Mouse (Mus musculus): ENCODE measurements around the gene Arpc5l.
A peak's percentile ranks its signal among the peaks of the same experiment; 100 is the strongest.
"Not testable (repeated sequence)": the region's sequence is repeated elsewhere in the genome, so short reads cannot be mapped to it uniquely, and the experiment has no call there.

Gene Arpc5l

DNA sequence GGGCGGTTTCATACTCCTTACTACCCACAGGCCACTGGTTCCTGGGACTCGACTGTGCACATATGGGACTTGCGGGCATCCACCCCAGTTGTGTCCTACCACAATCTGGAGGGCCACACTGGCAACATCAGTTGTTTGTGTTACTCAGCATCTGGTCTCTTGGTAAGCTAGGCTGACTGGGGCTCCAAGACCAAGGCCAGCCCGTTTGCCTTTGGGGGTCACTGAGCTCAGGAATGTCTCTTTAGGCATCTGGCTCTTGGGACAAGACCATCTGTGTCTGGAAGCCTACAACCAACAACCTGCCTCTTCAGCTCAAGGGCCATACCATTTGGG lies 4.6 kb upstream of the Arpc5l start:
- DNase-seq: no peak

DNA sequence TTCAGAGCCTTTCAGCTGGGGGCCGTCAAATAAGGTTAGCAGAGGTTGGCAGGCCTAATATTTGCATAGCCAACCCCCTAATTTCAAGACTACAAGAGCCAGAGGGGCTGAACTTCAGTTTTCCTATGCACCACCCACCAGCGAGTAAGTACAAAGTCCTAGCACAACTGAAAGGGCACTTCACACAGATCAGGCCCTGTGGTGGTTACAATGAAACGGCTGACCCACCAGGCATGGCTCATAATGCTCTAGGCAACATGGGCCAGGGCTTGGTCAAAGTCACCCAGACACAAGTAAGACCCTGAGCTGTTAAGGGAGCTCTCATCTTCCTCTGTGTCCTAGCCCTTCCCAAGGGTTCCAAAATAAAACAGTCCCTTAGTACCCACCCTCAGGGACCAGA lies 3.3 kb upstream of the Arpc5l start:
- no peak for DNase-seq

DNA sequence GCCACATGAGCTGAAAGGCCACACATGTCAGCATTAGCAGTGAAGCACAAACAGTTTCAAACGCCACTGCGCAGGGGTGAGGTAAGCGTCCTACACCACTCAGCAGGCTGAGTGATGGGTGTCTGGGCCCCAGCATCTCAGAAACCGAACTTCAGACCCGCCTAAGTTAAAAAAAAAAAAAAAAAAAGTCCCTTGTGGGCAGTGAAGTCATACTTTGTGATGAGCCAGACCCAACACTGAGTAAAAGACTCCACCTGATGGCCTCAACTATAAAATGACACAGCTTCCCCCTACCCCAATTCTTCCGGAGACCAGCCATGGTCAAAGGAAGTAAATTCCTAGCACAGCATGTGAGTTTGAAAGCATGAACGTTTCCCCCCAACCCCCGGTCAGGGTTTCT lies 2.0 kb upstream of the Arpc5l start:
- DNase-seq: no peak

DNA sequence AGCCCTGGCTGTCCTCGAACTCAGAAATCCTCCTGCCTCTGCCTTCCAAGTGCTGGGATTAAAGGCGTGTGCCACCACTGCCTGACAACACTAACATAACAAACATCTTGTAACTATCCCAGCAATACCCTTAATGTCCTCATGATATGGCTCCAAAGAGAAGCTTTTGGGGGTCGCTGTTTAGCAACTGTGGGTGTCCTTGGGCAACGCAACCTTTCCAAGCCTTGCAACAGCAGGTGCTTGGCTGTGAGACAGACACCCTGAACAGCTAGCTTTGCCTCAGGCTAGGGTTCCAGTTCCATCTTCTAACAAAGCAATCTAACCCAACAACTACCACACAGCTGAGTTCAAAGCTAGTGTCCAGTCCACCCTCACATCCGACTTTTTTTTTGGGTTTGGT lies 1.6 kb upstream of the Arpc5l start:
- no peak for DNase-seq

DNA sequence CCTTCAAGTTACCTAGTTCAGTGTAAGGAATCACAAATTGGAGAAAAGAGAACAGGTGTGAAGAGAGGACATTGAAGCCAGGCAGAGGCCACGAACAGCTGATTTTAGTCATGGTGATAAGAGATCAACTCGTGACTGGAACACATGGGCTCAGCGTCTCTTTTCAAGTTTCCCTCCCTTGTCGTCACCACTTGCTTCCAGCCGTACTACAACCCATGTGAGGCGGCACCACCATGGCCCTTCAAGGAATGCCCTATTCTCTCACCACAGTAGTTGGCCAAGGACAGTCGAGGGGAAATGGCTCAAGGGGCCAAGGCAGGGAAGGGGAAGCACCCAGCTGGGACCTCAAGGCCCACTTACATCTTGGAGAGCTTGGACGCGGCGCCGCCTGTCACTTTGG lies 776 bp upstream of the Arpc5l start:
- no peak for DNase-seq

DNA sequence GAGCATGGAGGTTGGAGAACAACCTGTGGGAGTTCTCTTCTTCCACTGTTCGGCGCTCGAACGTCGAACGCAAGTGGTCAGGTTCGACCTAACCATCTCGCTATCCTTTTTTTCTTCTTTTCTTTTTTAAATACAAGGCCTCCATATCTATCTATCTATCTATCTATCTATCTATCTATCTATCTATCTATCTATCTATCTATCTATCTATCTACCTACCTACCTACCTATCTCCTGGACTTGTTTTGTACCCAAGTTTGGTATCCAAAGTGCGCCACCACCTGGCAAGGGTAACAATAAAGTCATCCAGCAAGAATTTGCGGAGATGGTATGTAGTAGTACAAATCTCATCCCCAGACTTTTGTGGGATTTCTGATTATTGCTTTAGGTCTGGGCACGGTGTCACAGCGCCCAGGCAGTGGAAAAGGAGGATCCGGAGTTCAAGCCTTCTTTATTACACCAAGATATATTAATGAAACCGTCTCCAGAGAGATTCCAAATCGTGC lies 479 bp downstream of the Arpc5l start, which contains the start of gene Rpl35:
TSS of gene Rpl35 (minus strand) at position 51 of the 506 bp plus-strand sequence.
- no peak for DNase-seq

DNA sequence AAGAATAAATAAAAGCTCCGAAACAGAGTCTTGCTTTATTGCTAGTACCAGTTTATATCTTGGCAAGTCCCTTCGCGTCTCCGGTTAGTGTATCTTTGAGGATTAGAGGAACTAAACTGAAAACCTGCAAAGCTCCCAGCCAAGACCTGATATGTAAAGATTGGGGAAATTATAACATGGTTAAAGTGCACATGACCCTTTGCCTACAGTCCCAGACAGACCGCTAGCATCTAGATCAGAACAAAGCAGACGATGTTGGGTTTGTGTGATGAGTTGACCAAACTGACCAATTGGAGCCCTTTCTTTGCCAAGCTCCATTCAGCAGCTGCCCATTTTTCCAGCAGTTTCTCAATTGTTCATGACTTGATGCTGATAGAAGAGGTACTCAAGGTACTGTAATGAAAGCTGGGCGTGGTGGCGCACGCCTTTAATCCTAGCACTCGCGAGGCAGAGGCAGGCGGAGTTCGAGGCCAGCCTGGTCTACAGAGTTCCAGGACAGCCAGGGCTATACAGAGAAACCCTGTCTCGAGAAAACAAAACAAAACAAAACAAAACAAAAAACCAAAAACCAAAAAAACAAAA lies 1.1 kb downstream of the Arpc5l start:
- no peak for DNase-seq

DNA sequence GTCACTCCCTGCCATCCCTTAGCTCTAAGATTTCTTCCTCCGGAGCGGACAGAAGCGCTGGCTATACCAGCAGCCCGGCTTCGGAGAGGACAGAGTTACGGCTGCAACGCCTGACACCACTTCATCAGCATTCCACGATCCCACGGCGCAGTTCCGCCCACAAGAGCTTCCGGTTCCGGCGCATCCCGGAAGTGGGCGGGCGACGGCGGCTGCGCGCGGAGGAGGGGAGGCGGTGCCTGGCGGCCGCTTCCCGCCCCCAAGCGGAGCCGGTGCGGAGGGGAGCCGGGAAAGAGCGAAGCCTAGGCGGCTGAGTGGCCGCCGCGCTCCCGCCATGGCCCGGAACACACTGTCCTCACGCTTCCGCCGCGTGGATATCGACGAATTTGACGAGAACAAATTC lies 2.7 kb downstream of the Arpc5l start:
- DNase-seq: peak; percentile 92

DNA sequence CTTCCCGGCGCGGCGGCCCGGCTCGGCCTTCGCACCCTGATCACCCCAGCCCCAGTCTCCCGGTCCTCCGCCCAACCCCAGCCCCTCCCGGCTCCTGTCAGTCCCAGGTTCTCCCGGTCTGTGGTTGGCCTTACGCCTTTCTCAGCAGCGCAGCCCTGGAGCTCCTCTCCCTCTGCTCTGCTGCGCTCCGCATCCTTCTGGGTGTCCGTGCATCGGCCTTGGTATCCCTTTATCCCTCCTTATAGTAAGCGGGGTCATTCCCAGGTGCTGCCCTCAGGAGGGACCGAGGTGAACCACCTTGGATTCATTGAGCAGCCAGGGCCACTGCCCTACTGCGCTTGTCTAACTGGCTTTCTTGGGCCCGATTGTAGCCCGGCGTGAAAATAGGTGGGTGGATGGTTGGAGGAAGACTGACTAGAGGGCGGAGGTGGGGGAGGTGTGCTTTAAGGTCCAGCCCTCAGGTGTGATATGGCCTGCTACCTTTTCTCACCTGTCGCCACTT lies 3.3 kb downstream of the Arpc5l start:
- no peak for DNase-seq

DNA sequence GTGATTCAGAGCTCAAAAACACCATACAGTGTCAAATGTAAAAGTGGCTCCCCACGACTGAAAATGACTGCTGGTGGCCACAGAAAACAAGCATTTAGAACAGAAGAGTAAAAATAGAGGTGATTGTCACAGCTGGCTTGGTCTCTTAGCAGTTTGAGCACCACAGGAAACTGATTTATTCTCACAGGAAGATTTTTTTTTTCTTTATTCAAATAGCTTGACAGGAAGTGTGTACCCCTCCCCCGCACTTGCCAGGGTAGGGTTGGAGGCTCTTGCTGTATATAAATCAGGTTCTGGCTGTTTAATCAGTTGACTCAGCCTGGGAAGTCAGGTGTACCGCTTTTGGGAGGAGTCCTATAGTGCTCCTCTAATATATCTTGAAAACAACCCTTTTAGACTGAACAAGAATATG lies 3.8 kb downstream of the Arpc5l start:
- DNase-seq: peak; percentile 50

DNA sequence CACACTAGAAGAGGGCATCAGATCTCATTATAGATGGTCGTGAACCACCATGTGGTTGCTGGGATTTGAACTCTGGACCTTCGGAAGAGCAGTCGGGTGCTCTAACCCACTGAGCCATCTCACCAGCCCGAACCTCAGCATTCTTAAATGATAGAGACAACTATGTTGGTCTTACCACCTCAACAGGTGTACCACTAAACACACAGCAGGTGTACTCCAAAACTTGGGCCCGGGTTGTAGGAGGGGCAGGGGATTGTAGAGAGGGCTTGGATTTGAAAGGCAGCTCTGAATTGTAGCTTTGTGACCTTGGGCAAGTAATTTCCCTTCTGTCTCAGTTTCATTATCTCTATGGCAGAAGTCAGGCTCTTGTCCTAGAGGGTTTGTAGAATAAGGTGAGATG lies 5.0 kb downstream of the Arpc5l start:
- not testable (repeated sequence) for DNase-seq

DNA sequence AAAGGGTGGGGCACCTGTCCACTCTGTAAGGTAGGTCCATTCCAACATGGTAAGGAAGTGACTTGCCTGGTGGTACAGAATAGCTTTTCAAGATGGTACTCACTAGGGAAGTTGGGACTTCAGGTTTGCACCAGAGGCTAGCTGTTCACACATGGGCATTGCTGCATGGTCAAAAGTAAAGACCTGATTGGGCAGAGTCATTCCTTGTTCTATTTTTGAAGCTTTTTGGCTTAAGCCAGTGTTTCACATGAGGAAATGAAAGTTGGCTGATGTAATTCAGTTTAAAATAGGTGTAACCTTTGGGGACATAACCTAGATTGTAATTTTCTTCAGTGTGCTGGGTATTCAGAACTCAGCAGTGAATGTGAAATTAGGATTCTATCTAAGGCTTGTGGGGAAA lies 6.1 kb downstream of the Arpc5l start:
- DNase-seq: no peak

DNA sequence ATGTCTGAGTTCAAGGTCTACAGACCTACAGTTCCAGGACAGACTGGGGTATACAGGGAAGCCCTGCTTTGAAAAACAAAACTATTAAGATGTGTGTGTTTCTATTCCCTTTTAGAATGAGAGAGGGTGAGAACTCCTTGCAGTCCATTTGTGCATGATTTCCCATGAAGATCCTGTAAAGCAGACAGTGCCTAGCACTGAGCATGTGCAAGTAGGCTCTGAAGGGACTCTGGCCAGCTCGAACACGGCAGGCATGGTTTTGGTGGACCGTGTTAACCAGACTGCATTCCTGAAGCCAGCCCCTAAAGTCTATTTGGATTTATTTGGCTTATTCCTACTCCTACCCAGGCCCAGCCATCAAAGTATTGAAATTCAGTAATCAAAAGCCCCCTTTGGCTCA lies 6.8 kb downstream of the Arpc5l start:
- DNase-seq: no peak

DNA sequence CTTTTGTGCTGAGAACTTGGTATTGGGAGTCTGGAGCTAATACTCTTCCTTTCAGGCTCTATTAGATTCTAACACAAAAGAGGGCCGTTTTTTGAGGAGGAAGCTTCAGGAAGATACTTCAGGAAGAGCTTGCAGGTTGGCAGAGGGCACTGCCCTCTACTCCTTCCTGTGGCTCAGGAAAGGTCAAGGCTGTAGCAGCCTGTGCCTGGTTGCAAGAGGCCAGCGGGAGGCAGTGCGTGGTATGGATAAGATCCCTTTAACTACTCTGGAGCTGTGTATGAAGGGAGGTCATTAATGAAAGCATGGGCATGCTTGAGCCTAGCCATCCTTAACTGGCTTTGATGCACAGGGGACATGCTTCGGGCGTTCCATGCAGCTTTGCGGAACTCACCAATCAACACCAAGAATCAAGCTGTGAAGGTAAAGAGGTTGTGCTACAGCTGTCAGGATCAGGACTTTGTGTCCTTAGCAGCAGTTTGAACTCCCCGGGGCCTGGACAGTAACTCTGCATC lies 7.7 kb downstream of the Arpc5l start:
- DNase-seq: no peak

DNA sequence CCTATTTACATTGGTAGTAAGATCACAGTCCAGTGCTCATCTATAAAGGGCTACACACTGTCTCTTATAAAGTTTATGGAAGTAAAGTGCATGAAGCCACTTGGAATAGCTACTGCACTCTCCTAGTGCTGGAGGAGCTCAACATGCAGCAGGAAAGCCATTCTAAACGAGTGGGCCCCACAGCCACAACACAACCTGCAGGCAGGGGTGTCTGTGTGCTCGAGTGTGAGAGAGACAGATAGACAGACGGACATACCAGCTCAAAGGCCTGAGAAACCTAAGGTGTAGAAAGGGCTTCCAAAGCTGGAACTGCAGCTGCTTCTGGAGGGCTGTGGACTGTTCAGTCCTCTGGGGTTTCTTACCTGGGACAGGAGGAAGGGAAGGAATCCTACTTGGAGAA lies 11.4 kb downstream of the Arpc5l start:
- no peak for DNase-seq

DNA sequence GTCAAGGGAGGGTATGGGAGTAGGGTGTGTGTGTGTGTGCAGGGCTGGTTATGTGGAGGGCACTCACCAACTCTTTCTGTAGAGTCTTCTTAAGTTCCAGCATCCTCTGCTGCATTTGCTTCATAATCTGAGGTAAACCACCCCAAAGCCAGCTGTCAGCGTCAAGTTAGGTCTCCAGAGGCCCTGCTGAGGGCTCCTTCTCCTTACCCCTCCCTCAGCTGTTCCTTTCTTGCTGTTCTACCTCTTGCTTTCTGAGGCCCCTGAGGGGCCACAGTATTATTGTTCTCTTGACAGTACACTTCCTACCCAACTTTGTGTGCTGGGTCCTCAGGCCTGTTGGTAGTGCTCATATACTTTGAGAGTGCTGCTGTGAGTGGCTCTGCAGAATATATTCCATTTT lies 14.9 kb downstream of the Arpc5l start:
- no peak for DNase-seq

DNA sequence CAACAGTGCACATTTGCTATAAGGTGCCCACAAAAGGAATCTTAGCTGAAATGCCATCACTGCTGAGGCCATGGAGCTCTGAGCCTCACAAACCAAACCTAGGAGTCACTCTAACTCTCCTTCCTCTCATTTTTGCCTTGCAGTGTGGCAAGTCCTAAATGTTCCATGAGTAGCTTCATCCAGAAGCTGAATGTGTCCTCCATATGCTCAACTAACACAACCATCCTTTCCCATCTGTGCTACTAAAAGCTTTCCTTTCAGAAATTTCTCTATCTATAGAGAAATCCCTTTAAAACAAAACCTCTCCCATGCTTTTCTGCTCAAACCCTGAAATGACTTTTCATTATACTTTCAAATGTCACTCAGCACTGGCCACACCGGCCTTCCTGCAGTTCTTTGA lies 26.5 kb downstream of the Arpc5l start:
- no peak for DNase-seq

DNA sequence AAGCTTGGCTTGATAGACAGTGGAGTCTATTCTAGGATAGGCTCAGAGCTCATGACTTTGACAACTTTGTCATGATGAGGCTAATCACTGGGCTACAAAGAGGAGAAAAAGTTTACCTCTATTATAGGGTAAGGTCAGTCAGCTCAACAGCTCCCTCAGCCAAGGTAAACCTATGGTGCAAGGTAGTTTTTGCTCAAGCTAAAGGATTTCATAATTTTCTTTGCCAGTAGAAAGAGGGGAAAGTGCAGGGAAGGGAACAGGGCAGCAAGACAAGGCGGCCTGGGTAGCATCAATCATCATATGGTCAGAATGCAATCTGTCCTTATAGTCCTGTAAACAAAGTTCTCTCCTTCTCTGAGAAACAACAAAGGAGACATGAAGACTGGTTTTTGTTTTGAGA lies 35.1 kb downstream of the Arpc5l start:
- DNase-seq: no peak

DNA sequence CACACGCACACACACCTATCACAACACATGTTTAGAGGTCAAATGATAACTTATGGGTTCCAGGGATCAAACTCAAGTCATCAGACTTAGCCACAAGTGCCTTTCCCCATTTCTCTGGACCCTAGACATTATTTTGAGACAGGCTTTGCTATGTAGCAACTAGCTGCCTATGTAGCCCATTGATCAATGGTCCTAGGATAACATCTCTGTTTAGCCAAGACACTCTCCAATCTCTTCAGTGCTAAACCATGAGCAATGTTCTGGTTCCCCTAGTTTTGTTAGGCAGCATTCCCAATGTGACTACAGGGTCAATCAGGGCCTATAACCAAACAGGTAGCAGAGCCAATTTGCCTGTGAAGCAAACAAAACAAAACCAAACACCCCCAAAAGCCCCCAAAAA lies 43.4 kb downstream of the Arpc5l start:
- no peak for DNase-seq

DNA sequence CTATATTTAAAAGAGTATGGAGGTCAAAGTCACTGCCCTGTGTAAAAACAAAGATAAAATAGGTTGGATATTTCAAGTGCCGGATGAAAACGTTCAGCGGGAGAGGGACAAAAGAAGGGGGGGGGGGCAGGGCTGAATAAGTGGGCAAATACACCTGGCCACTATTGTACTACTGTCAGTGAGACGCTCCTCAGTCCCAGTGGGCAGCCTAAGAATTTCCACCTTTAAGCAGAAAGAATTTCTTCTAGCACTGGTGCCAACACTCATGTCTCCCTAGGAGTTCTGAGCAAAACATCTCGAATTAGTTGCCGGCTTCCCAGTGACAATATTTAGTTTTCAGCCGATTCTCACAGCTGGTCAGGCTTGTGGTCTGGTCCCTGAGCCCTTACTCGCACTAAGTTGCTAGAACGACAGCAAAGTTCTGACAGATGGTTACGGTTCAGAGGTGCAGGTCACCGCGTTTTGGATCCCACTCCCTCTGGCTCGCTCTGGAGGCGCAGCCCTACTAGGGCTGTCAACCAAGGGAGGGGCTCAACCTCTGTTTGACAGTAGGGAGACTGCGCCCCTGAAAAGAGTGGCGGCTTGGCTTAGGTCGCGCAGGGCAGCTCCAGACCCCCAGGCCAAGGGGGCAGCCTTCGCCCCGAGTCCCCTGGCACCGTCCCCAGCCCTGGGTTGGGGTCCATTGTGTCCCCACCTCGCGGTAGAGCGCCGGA lies 59.7 kb downstream of the Arpc5l start:
- no peak for DNase-seq
